Mouse (Mus musculus) heart, postnatal 0 days (tissue): ENCODE results near the gene A230050P20Rik. TPM values are rescaled to one million over a fixed set of nuclear protein-coding genes. Genes with fewer than 3 reads are reported as not detected.
A peak's percentile ranks its signal among the peaks of the same experiment; 100 is the strongest.

Experiments used
- ATAC-seq: fragments of 200-750 bp; cut with Nextera tagmentation; 2 replicates; pipeline ENCODE4 v1.8.0; 2017; ENCODE audit warnings: low read depth, moderate number of reproducible peaks, moderate library complexity; ENCODE audit not compliant: insufficient read depth
- DNase-seq: peaks from one replicate; pipeline ENCODE4 v3.0.0-alpha.2; 2016; ENCODE audit warnings: low spot score
- H3K27ac ChIP-seq: fragments of 300-500 bp; sonication (generic); 2 replicates; pipeline ENCODE4 v1.5.1; 2014; ENCODE audit warnings: low read depth, mild to moderate bottlenecking
- H3K27me3 ChIP-seq: fragments of 300-500 bp; sonication (generic); 2 replicates; pipeline ENCODE4 v1.6.1; 2014; ENCODE audit warnings: low read length, mixed read lengths; ENCODE audit not compliant: control insufficient read depth, insufficient read depth
- H3K36me3 ChIP-seq: fragments of 300-500 bp; sonication (generic); replicated peaks from 2 replicates; pipeline ENCODE4 v1.6.1; 2014; ENCODE audit warnings: low read length, mixed read lengths; ENCODE audit not compliant: control insufficient read depth, insufficient read depth
- H3K4me1 ChIP-seq: fragments of 300-500 bp; sonication (generic); 2 replicates; pipeline ENCODE4 v1.6.1; 2014; ENCODE audit warnings: antibody characterized with exemption; ENCODE audit not compliant: control insufficient read depth, insufficient read depth
- H3K4me2 ChIP-seq: fragments of 300-500 bp; sonication (generic); 2 replicates; pipeline ENCODE4 v1.6.1; 2014; ENCODE audit warnings: low read depth, mild to moderate bottlenecking, low read length, moderate library complexity
- H3K4me3 ChIP-seq: fragments of 300-500 bp; sonication (generic); 2 replicates; pipeline ENCODE4 v1.5.1; 2014; ENCODE audit warnings: low read depth, low read length
- H3K9ac ChIP-seq: fragments of 300-500 bp; sonication (generic); replicated peaks from 2 replicates; pipeline ENCODE4 v1.6.1; 2014; ENCODE audit warnings: low read depth, low read length, mixed read lengths
- H3K9me3 ChIP-seq: fragments of 300-500 bp; sonication (generic); replicated peaks from 2 replicates; pipeline ENCODE4 v1.6.1; 2016; ENCODE audit warnings: low read length; ENCODE audit not compliant: control insufficient read depth
- CTCF ChIP-seq: IDR thresholded peaks from 2 replicates; pipeline ENCODE4 v1.5.1; 2016; ENCODE audit warnings: antibody characterized with exemption, control low read depth, low read depth
- EP300 ChIP-seq: IDR thresholded peaks from 2 replicates; pipeline ENCODE4 v1.6.1; 2016; ENCODE audit warnings: antibody characterized with exemption, low read depth
- WGBS: fragments of 180-500 bp; shearing (Covaris S2); extraction: QIAGEN DNeasy Blood & Tissue Kit; methylation state at CpG from one replicate; pipeline ENCODE4 v1.1.7; 2014; 5-methylcytosine and 5-hydroxymethylcytosine counted together
- polyA plus RNA-seq: library from polyadenylated mRNA; unstranded; fragments of >200 nt; fragmentation: Nextera tagmentation; extraction: Ambion mirVana; gene quantifications from 2 replicates; pipeline ENCODE4 v1.2.1, GENCODE M21; 2015
- total RNA-seq: library from RNA; depleted of rRNA; stranded (reverse); fragments of >200 nt; gene quantifications from 2 replicates; pipeline ENCODE4 v1.2.3, GENCODE M21; 2014; ENCODE audit warnings: low replicate concordance

A230050P20Rik gene
- total and polyA plus RNA-seq, 2 experiments from 2014 or later: 5.3 to 6.8 TPM

DNA sequence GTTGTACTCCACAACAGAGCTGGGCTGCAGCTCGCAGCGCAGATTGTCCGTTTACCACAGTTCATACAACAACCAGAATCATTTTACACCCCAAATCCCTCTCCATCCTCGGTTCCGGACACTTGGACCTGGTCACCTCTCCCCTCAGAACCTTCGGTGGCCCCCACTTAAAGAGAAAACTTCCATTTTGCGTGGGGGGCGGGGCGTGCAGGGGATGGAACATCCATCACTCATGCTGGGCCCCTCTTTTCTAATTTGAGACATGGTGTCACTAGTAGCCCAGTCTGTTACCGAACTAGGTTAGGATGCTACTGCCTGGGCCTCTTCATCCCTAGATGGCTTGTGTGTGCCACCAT is 10.2 kb downstream of the A230050P20Rik start:
- Histone ChIP-seq H3K27ac (peak overlapping the region; percentile 89), H3K9me3 (no peaks in the 10 kb centered on the region), H3K4me3 (peak overlapping the region; percentile 38), H3K4me1 (no peaks in the 10 kb centered on the region), H3K9ac (peak overlapping the region; percentile 52), H3K27me3 (no peaks in the 10 kb centered on the region), H3K4me2 (peak overlapping the region; percentile 65), H3K36me3 (no peaks in the 10 kb centered on the region)
- ATAC-seq: no peak
- no peak for TF ChIP-seq EP300
- no peak for TF ChIP-seq CTCF
- 21% methylated on average over 10 of the region's 10 CpGs for WGBS
- DNase-seq: no peak

DNA sequence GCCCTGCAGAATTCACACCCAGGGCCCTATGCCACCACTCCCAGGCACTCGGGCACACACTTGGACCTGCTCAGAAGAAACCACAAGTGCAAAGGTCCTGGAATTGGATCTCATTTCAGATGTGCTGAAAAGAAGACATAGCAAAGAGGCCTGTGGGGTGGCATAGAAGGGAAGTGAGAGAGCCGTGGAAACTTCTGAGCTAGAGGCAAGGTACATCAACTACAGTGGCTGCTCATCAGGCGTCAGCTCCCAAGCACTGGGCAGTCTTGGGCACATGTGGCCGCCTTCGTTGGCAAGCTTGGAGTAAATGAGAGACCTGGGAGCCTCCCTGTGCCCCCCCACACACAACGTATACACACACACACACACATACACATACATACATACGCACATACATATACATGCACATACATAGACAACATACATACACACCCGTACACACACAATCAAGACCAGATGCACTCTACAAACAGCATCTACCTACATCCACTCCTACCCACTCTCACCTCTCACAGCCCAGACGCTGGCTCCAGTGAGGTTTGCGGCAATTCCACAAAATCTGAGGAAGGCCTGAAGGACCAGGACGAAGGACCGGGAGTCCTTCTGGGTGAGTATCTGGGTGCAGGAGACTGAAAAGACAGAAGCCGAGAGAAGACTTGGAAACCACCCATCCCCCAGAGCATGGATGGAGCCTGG is 10.8 kb downstream of the A230050P20Rik start, which contains the start of gene Angptl6:
Angptl6 (minus strand) TSS at position 631 of the 696 bp plus-strand sequence.
- WGBS: 90% methylated on average over 13 of the region's 13 CpGs
- peak within 1 kb of the TSS; percentile 52 for H3K9ac ChIP-seq
- ATAC-seq: no peak

DNA sequence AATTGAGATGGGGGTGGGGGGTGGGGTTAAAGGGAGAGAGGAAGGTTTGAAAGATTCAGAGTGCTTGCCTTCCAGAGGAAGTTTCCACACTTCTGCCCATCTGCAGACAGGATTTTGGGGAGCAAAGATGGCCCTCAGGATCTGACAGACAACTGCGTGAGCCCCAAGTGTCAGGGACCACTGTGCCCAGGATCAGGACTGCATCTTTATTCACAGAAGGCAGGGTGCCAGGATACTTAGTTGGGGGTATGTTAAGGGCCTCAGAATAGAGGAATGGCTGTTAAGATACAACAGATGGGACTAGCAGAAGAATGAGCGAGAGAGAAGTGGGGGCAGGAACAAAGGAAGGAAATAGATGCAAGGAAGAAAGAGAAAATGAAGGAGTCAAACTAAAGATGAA is 18.1 kb downstream of the A230050P20Rik start:
- no peak overlapping the region for H3K9ac ChIP-seq
- DNase-seq: no peak
- 88% methylated on average over 2 of the region's 2 CpGs for WGBS
- H3K9me3 ChIP-seq: no peaks in the 10 kb centered on the region
- peaks cover 3% of the 10 kb centered on the region; the same call in 1 of the 2 replicates for H3K4me1 ChIP-seq
- H3K4me3 ChIP-seq: no peak overlapping the region
- H3K36me3 ChIP-seq: peaks cover 21% of the 10 kb centered on the region
- TF ChIP-seq CTCF: no peak
- TF ChIP-seq EP300: no peak
- no peak overlapping the region for H3K4me2 ChIP-seq
- H3K27ac ChIP-seq: no peak overlapping the region
- no peaks in the 10 kb centered on the region for H3K27me3 ChIP-seq
- no peak for ATAC-seq

More for the DNA sequence above, 10.8 kb downstream of the A230050P20Rik start, which contains the start of gene Angptl6:
- no peaks in the 10 kb centered on the region for H3K9me3 ChIP-seq
- H3K4me1 ChIP-seq: no peaks in the 10 kb centered on the region
- no peaks in the 10 kb centered on the region for H3K36me3 ChIP-seq
- no peak for DNase-seq
- TF ChIP-seq CTCF: no peak
- no peak for TF ChIP-seq EP300
- H3K27me3 ChIP-seq: no peaks in the 10 kb centered on the region
- H3K27ac ChIP-seq: peak within 1 kb of the TSS; percentile 89
- peak within 1 kb of the TSS; percentile 38 for H3K4me3 ChIP-seq
- peak within 1 kb of the TSS; percentile 65 for H3K4me2 ChIP-seq

DNA sequence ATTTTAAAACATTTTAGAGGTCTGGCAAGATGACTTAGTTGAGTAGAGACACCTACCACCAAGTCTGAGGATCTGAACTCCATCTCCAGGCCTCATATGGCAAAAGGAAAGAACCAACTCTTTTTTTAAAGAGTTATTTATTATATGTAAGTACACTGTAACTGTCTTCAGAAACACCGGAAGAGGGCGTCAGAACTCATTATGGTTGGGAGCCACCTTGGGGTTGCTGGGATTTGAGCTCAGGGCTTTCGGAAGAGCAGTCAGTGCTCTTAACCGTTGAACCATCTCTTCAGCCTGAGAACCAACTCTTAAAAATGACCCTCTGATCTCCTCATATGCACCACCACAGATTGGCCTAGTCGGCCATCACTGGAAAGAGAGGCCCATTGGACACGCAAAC is 18.7 kb downstream of the A230050P20Rik start:
- TF ChIP-seq CTCF (no peak), EP300 (no peak)

DNA sequence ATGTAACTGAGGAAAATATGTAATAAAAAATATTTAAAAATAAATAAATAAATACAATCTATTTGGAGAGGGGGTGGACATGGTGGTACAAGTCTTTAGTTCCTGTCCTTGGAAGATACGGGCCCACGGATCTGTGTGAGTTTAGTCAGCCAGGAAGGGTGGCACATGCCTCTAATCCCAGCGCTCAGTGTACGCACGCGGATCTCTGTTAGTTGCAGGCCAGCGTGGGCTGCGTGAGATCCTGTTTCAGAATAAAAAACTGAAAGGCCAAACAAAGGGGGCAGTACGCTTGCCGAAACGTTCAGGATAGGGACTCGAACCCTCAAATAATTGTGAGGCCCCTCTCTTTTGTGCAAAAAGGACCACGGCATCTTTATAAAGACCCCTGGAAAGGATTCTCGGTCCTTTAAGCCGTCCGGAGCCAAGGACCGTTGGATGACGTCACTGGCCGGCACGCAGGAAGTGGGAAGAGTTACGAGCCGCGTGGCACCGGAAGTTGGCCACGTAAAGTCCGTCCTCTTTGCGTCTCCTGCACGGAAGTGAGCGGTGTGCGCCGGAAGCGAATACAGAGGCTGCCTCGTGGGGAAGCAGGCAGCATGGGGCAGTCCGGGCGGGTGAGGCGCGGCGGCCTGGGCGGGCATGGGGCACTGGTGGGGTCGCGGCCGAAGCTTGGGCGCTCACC is 19.4 kb downstream of the A230050P20Rik start, which contains the start of gene Ppan:
Ppan (plus strand) TSS at position 472 of the 682 bp plus-strand sequence.
- H3K27me3 ChIP-seq: no peaks in the 10 kb centered on the region

More for the DNA sequence above, 18.7 kb downstream of the A230050P20Rik start:
- H3K36me3 ChIP-seq: peaks cover 27% of the 10 kb centered on the region
- WGBS: 89% methylated on average over 6 of the region's 6 CpGs
- no peak overlapping the region for H3K4me3 ChIP-seq
- peaks cover 3% of the 10 kb centered on the region; the same call in 1 of the 2 replicates for H3K4me1 ChIP-seq
- H3K9ac ChIP-seq: no peak overlapping the region
- no peaks in the 10 kb centered on the region for H3K9me3 ChIP-seq
- H3K4me2 ChIP-seq: peak overlapping the region; percentile 96
- DNase-seq: no peak
- ATAC-seq: no peak
- no peaks in the 10 kb centered on the region for H3K27me3 ChIP-seq
- peak overlapping the region; percentile 93; the same call in 1 of the 2 replicates for H3K27ac ChIP-seq

More for the DNA sequence above, 19.4 kb downstream of the A230050P20Rik start, which contains the start of gene Ppan:
- ATAC-seq (peak; percentile 97), DNase-seq (peak; percentile 98)
- Histone ChIP-seq H3K4me2 (peak within 1 kb of the TSS; percentile 96), H3K4me3 (peak within 1 kb of the TSS; percentile 73), H3K36me3 (peaks cover 34% of the 10 kb centered on the region), H3K27ac (peak within 1 kb of the TSS; percentile 93), H3K4me1 (peaks cover 3% of the 10 kb centered on the region; the same call in 1 of the 2 replicates), H3K9ac (peak within 1 kb of the TSS; percentile 78), H3K9me3 (no peaks in the 10 kb centered on the region)
- TF ChIP-seq EP300 (peak; percentile 63; the same call in 1 of the 2 replicates), CTCF (no peak)
- under 1% methylated on average over 43 of the region's 43 CpGs for WGBS
